Mouse (Mus musculus) ovary, postnatal 36 days (tissue): ENCODE data around the gene Olfr320.
A peak's percentile ranks its signal among the peaks of the same experiment; 100 is the strongest.
"Not testable (repeated sequence)": the region's sequence is repeated elsewhere in the genome, so short reads cannot be mapped to it uniquely, and the experiment has no call there.

Source experiments
- DNase-seq: peaks from one replicate; pipeline ENCODE4 v3.0.0; 2022; ENCODE audit warnings: low spot score, mixed read lengths

Olfr320 gene

GRCm38 (mm10) chr11:58680799-58681198 lies at the start of gene Olfr320:
TSS of gene Olfr320 (plus strand) at chr11:58681099.
- no peak for DNase-seq

DNA sequence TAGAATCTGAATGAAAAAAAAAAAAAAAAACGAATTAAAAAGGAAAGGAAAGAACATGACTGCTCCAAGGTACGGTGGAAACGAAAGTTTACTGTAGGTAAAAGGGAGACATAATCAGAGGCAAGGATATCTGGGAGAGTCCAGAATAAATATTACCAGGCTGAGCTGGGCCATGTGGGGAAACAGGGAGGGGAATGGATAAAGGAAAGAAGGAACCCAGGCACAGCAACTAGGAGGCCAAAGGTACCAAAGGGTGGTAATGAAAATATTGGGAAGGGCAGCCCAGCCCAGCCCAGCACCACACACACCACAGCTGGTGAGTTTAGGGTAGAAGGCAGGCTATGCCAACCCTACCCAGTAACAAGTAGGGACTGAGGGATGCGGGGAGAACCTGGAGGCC lies 46.0 kb upstream of the Olfr320 start:
- DNase-seq: no peak

GRCm38 (mm10) chr11:58636376-58636977 lies 44.4 kb upstream of the Olfr320 start:
- DNase-seq: peak; percentile 50

DNA sequence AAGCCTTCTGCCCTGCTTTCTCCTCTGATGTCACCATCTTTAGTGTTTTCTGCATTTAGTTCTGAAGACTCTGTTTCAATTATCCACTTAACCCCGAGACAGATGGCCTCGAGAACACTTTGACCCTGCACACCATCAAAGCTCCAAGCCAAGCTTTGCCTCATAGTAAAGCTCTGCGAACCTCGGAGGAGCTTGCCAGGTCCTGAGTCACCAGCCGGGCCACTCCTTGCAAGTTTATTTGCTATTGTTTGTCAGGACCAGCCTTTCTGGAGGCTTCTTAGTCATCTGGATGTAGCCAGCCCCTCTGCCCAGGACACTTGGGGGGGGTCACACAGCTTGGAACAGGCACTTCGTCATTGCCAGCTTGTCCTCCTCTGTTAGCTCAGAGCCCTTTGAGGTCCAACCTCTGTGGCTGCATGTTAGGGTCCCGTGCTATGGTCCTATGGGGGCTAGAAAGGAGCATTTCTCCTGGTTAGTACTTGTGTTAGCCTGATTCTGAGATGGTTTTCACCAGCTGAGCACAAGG lies 42.7 kb upstream of the Olfr320 start:
- peak; percentile 10 for DNase-seq

GRCm38 (mm10) chr11:58640272-58640867 lies 40.5 kb upstream of the Olfr320 start, which contains the start of gene Trim58:
TSS of gene Trim58 (plus strand) at chr11:58640465.
- DNase-seq: peak; percentile 28

DNA sequence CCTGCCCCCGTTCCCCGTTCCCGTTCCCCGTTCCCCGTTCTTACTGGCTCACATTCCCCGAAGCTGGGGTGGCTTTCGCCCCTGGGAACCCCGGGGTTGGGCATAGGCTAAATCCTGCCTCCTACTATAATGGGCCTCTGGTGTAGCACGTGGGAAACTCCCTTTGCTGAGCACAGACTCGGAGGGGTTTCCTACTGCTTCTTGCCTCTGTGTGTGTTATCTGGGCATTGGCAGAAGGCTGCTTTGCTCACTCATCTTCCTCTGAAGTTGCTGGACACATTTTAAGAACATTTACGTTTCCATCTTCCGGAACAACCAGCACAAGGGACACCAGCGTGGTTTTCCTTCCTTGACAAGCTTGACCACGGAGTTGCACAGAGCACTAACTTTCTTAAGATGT lies 39.8 kb upstream of the Olfr320 start:
- no peak for DNase-seq

DNA sequence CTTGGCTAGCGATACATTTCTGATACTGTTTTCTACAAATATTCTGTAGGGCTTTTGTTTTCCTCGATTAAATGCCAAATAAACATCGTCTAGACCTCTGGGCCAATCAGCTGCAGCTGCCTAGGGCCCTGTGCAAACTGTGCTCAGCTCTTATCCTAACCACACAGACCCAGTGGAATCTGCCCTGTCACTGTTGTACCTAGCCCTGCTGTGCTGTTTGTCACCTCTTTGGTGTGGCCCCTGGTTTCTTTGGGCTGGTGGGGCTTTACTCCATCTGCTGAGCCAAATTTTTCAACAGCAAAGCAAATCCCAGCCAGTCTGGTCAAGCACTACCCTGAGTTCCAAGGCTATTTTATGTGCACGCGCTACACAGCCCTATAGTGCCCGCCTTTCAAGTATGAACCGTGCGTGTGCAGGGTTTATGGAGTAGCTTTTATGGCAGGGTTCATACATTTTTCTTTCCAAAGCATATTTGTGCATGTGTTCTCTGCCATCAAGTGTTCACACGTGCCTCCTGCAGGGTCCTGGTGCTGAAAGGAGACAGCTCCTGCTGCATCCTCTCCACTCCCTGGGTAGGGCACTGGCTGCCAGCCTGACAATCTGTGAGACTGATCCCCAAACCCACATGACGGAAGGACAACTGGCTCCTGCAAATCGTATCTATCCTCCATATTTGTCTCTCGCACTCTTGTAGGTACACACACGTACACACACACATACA lies 39.1 kb upstream of the Olfr320 start:
- DNase-seq: no peak

DNA sequence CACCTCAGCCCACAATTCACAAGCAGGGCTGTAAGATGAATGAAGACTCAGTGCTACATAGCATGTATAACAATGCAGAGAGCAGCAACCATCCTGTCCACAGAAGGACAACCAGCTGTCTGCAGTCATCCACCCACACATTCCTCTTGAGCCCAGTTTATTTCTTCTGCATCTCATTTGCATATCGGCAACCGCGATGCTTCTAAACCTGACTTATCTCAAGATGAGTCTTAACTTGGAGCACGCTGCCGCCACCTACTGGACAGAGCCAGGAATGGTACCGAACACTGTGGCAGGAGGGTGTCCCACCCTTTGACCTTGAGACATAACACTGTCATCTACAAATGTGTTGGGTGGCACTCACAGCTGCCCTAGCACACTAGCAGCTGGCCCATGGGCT lies 37.5 kb upstream of the Olfr320 start:
- DNase-seq: peak; percentile 17

DNA sequence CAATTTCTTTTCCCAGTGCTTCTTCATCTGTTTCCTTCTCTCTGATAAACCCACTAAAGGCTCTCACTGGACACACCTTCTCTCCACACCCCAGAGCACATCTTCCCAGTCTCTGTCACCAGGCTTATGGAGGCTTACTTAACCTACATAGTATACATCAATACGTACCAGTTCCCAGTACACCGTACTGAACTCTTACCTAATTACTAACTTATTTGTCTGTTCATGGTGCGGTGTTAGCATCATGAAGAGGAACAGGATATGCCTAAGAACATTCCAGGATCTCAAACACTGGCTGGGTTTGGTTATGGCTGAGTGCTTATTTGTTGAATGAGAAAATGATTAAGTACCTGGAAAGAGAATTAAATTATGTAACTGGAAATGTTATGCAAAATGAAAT lies 25.7 kb upstream of the Olfr320 start:
- DNase-seq: no peak

GRCm38 (mm10) chr11:58658596-58658995 lies 22.3 kb upstream of the Olfr320 start, which contains the start of gene Olfr322:
TSS of gene Olfr322 (plus strand) at chr11:58658782.
- DNase-seq: no peak

- no peak for DNase-seq
Measured at GRCm38 (mm10) chr11:58669252-58669651, 11.6 kb upstream of the Olfr320 start.

GRCm38 (mm10) chr11:58671825-58672224 lies 9.1 kb upstream of the Olfr320 start:
- no peak for DNase-seq

- DNase-seq: no peak
Measured at GRCm38 (mm10) chr11:58698862-58699261, 18.0 kb downstream of the Olfr320 start, which contains the start of gene Olfr319. TSS of gene Olfr319 (plus strand) at chr11:58699162.

- DNase-seq: no peak
Measured at GRCm38 (mm10) chr11:58709086-58709485, 28.2 kb downstream of the Olfr320 start.

GRCm38 (mm10) chr11:58717723-58718122 lies 36.8 kb downstream of the Olfr320 start:
- not testable (repeated sequence) for DNase-seq

- no peak for DNase-seq
Measured at GRCm38 (mm10) chr11:58719701-58720100, 38.8 kb downstream of the Olfr320 start.

GRCm38 (mm10) chr11:58723914-58724313 lies 43.0 kb downstream of the Olfr320 start, which contains the start of gene Olfr318:
TSS of gene Olfr318 (minus strand) at chr11:58724014.
- DNase-seq: no peak

DNA sequence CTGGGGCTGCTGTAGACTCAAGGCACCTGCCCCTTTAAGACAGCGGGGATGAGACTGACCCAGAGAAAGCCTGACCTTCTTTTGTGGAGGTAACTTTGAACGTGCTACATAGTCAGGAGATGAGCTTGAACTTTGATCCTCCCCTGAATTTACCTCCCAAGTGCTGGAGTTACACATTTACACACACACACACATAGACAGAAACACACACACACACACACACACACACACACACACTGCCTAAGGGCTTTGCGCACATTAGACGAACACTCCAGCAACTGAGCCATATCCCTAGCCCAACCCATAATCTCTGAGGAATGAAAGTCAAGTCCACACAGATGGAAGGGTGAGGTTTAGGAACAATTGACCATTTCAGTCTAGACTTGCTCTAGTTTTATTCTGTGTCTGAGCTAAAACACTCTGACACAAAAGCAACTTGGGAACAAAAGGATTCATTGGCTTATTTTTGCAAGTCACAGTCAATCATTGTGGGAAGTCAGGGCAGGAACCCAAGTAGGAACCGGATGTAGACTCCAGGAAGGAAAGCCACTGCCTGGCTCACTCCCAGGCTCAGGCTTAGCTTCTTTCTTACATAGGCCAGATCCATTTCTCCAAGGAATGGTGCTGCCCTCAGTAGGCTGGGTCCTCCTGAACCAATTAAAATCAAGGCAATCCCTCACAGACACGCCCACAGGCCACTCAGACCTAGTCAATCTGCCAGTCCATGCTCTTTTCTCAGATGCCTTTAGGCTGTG lies 47.2 kb downstream of the Olfr320 start:
- DNase-seq: not testable (repeated sequence)

DNA sequence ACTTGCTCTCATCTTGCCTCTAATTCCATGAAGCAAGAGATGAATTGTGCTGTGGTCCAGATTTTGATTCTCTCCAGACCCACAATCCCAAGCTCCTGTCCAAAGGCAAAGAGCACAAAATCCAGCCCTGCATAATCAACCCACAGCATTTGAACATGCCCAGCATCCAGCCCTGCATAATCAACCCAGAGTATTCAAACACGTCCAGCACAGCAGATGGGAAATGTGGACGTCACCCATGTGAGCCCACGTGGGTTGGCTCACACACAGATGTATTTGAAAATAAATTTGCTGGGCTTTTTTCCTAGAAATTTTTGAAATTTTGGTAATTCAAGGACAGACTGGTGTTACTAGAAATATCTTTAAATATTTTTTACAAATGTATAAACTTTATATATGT lies 52.5 kb downstream of the Olfr320 start:
- no peak for DNase-seq
